Mouse (Mus musculus) adrenal gland, postnatal 14 days (tissue): ENCODE data around the gene Prickle2. TPM values are rescaled to one million over a fixed set of nuclear protein-coding genes. Genes with fewer than 3 reads are reported as not detected.

Experiments
- DNase-seq: peaks from one replicate; pipeline ENCODE4 v3.0.0; 2021; ENCODE audit warnings: mixed read lengths
- long read RNA-seq, 2 experiments: library from polyadenylated mRNA; stranded (forward); transcript quantifications; one replicate each; pipeline ENCODE4 v2.0.0; 2021
- total RNA-seq: library from RNA; stranded (reverse); gene quantifications from 2 replicates; pipeline ENCODE4 v1.2.3, GENCODE M21; 2021

Prickle2 gene
- 6.7 and 7.7 TPM in 2 replicates for total RNA-seq
- long read RNA-seq, experiment 1, partial matches to known transcripts = 0 of 1 reads
- long read RNA-seq, experiment 1, other reads (novel, unspliced or antisense) = 1 of 1 reads
- long read RNA-seq, experiment 2, partial matches to known transcripts = 0 of 3 reads
- long read RNA-seq, experiment 2, other reads (novel, unspliced or antisense) = 3 of 3 reads

DNA sequence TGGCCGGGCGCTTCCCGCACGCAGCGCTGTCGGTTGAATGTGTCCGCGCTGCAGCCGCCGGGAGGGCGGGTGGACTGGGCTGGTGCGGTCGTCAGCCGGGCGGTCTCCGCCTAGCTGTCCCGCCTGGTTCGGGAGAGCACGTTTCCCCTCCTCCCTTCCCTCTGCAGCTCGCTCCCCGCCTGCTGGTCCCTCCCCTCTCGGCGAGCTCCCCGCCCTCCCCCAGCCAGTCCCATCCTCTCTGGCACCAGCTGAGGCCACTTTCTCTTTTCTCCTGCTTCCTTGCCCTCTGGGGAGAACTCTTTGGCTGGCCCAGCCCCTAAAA lies at the start of gene Prickle2:
Prickle2 (minus strand) TSS at position 11 of the 322 bp plus-strand sequence.
- peak; percentile 91 for DNase-seq

- no peak for DNase-seq
Measured at GRCm38 (mm10) chr6:92752737-92753136, 46.8 kb upstream of the Prickle2 start.

DNA sequence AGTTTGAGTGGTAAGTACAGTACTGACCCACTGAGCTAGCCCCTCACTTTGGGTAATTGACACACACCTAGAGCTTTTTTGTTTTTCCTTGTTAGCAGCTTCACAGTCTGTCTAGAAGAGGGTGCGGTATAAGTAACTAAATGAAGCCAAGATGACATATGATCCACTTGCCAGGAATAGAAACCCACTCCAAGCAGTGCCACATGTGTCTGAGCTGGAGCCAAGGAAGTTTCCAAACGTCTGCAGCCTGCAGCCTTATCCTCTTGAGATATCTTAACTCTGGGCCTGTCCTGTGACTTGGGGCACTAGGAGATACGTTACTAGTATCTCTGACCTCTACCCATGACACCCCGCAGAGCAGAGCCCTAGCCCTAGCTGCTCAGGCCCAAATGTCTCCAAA lies 43.5 kb upstream of the Prickle2 start:
- peak; percentile 27 for DNase-seq

DNA sequence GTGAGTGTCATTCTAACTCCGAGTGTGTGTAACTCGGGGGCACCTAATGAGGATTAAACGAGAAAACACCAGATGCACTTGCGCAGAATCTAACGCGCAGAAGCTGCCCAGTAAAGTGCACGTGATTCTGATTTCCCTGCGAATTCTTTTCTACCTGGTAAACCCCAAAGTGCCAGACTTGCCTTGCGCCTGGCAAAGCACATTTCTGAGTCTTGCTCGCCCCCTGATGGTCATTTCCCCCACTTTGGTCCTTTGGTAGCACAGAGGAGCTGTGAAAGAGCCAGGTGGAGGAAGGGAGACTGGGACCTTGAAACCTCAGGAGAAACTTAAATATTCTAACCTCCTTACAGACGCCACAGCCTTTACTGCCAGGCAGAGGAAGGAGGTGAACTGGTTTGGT lies 37.6 kb upstream of the Prickle2 start:
- peak; percentile 69 for DNase-seq

- no peak for DNase-seq
Measured at GRCm38 (mm10) chr6:92737116-92737515, 31.2 kb upstream of the Prickle2 start.

DNA sequence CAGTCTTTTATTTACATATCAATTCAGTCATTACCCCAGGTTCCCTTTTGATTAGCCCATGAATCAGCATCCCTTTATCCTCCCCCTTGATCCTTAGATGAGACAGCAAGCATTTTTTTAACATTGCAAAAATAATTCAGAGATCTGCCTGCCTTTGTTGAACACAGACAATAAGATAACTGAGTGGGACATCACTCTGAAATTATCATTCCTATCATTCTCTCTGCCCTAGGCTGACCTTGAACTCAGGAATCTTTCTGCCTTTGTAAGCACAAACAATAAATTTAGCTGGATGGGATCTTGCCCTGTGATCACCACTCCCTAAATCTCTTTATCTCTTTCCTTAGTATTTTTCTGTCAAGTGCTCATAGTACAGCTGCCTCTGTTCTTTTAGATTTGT lies 27.7 kb upstream of the Prickle2 start:
- DNase-seq = no peak

DNA sequence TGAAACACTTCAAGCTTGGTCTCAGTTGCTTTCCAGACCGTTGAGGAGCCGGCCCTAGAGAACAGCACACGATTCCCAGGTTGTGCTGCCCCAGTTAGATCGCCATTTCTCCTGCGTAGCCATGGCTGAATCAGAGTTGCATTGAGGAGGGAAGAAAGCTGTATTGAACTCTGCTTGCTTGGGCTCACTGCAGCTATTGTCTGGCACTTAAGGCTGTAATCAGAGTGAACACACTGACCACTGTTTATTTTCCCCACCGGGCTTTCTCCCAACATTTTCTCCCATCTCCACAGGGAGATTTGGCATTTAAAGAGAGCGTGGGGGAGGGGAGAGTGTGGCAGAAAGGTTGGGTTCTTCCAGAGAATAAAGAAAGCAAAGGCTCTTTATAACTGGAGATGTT lies 22.6 kb upstream of the Prickle2 start:
- DNase-seq = no peak

GRCm38 (mm10) chr6:92728084-92728483 lies 22.1 kb upstream of the Prickle2 start:
- peak; percentile 92 for DNase-seq

- no peak for DNase-seq
Measured at GRCm38 (mm10) chr6:92727351-92727986, 21.5 kb upstream of the Prickle2 start.

GRCm38 (mm10) chr6:92726121-92726520 lies 20.2 kb upstream of the Prickle2 start:
- no peak for DNase-seq

- DNase-seq = no peak
Measured at GRCm38 (mm10) chr6:92724394-92724793, 18.4 kb upstream of the Prickle2 start.

- no peak for DNase-seq
Measured at GRCm38 (mm10) chr6:92715806-92716205, 9.9 kb upstream of the Prickle2 start.

- no peak for DNase-seq
Measured at GRCm38 (mm10) chr6:92714748-92715147, 8.8 kb upstream of the Prickle2 start.

DNA sequence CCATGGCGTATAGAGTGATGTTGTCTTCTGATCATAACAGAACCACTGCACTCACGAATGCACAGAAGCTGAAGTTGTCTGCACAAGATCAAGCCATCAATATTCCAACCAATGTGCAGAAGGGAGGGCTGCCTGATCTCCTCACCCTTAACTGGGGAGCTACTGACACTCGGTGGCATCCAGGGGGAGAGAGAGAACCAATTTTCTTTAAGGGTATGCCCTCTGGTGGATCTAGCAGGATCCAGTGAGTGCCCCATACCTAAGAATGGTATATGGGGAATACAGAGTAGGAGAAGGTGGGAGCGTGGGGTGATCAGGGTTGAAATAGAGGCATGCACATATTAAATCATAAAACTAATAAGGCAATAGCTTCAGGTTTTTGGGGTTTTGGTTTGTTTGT lies 2.2 kb upstream of the Prickle2 start:
- no peak for DNase-seq

- no peak for DNase-seq
Measured at GRCm38 (mm10) chr6:92705353-92706144, 406 bp downstream of the Prickle2 start.

DNA sequence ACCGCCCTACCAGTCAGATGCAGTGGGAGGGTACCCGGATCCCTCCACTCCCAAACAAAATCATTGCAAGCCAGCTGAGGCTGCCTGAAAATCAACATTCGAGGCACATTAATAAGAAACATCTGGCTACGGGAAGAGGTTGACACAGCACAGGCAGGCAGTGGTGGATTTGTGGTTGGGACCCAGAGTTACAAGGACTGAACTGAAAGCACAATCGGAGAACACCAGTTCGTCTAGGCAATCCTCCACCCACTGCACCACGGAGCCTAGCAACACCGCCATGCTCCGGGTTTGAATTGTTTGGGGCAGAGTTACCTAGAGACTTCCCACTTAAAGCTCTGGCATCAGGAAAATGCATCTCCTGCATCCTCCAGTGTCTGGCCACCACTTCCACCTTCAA lies 1.1 kb downstream of the Prickle2 start:
- no peak for DNase-seq

DNA sequence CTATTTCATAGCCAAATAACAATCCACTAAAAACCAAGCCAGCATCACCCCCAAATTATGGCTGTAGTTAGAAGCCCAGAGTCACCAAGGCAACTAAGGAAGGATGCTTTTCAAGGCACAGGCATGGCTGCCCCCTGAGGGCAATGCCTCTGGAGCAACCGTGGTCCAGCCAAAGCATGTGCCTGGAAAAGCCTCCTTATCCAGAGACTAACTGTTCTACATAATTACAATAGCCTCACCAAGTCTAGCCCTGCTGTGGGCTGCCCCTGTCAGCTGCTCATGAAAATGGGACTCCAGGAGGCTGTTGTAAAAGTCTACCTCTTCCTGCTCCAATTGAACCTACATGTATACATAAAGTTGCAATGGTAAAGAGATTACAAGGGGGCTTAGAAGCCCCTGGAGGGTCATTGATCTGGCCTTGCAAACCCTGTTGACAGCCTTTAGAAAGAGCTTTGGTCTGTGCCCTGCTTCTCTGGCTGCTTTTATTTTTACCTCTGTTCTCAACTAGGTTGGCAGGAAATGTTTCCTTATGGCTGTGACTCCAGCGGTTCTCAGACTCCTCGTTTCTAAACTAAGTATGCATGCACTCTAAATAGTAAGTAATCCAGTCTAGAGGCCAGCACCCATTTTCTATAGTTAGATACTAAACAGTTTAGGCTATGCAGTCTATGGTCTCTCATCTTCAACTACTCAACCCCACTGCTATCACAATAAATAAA lies 6.3 kb downstream of the Prickle2 start:
- DNase-seq = no peak

DNA sequence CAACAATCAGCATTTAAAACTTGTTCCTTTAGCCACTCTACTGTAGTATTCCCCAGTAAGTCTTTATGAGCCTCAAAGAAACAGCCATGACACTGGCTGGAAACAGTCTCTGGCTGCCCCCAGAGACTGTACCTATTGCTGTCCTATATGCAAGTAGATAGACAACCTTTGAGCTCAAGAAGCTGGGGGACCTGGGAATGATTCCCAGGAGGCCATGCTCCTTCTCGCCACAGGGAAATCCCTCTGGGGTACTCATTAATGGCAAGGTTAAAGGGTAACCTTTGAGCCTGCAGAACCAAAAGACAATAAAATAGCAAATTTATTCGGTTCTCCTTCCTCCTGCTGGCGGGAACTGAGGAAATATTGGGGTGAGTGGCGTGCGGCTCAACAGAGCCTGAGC lies 8.1 kb downstream of the Prickle2 start:
- DNase-seq = no peak

GRCm38 (mm10) chr6:92687317-92687716 lies 18.6 kb downstream of the Prickle2 start:
- DNase-seq = no peak

DNA sequence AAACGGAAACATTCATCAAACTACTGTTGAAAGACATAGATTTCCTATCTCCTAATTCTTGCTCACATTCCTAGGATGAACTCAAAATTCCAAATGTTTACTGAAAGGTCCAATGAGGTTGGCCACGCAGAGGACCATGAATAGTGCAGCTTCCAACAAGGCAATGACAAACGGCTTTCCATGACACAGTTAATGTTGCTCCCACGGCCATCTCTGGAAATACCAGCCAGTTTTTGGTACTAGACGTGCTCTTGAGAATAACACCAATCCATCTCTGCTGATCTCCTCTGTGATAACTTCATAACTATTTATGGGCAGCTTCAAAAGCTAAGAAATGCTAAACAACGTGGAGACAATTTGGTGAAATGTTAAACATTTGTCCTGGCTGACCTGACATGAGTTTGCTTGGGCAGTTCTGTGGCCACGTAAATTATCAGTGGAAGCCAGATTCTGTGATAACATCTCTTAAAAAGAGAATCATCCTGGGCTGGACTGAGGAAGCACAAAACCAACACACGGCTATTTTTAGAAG lies 31.5 kb downstream of the Prickle2 start:
- no peak for DNase-seq

- no peak for DNase-seq
Measured at GRCm38 (mm10) chr6:92670518-92671147, 35.3 kb downstream of the Prickle2 start.

DNA sequence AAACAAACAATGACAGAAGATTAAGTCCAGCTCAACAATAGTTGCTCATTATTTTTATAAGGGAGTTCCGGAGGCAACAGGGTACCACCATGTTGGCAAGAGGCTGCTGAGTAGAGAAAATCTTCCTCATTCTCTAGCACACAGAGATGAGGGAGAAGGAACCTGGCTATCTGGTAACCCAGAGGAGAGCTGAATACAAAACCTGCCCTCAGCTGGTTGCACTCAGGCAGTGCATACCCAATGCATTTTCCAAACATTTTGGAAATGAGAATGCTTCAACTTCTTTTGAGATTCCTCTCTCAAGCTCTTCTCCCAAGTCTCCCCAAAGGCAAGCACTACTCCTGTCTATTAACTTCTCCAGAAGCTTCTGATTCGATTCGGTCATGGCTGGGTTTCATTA lies 36.3 kb downstream of the Prickle2 start:
- DNase-seq = no peak
